ENCODE assay signal across 8 mouse cellular contexts in the genomic region with DNA sequence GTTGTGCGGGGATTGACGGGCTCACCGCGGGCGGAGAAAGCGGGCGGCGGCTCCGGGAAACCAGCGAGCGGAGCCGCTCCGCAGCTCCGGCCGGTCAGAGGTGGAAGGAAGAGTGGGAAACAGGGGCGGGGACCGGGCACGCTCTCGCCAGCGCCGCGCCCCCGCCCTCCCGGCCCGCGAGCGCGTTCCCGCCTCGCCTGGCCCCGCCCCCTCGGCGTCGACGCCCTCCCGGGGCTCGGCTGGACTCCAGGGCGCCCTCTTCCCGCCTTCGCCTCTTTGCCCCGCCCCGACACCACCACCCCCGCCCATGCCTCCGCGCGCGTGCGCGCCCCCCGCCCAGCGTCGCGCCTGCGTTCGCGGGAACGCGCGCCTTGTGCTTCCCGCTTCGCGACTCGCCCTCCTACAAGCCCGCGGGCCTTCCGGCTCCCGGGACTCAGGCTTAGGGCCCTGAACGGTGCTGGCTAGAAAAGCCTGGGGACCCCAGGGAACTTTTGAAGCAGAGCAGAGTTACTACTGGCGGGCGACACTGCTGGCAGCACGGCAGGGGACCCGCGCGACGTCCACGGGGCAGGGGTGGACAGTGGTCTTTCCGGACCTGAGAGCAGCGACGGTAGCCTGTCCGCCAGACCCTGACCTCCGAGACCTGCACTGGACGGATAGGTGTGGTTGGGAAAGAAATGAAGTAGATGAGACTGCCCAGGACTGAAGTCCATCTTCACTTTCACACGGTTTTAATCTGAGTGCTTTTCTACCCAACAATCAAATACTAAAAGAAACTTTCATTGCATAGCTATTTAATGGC. TPM values are rescaled to one million over a fixed set of nuclear protein-coding genes. Genes with fewer than 3 reads are reported as not detected.
DNase-seq lines count a peak whose midpoint lies in the region; ATAC-seq and TF ChIP-seq lines count a peak whose summit lies in the region.

A gene (minus strand): TSS at position 190 of the 802 bp plus-strand sequence.

- WGBS in forebrain, embryonic 10.5 days = 1% methylated on average over 64 of the region's 83 CpGs
- WGBS in heart, embryonic 15.5 days = under 1% methylated on average over 59 of the region's 83 CpGs
- WGBS in liver, embryonic 14.5 days (ENCODE audit: insufficient replicate concordance) = under 1% methylated on average over 66 of the region's 83 CpGs
- under 1% methylated on average over 60 of the region's 83 CpGs for WGBS in neural tube, embryonic 11.5 days
- WGBS in stomach, postnatal 0 days = under 1% methylated on average over 59 of the region's 83 CpGs

- TF ChIP-seq EP300 in liver, embryonic 14.5 days (IDR thresholded peaks at IDR 0.05; ENCODE audit: low read depth) = no peak; the same call in none of the 2 replicates
- TF ChIP-seq EP300 in stomach, postnatal 0 days (optimal IDR thresholded peaks at IDR 0.05) = no peak

- peaks cover 26% of the 10 kb centered on the region for H3K4me1 ChIP-seq in forebrain, embryonic 10.5 days
- peaks cover 16% of the 10 kb centered on the region for H3K4me1 ChIP-seq in heart, embryonic 15.5 days (replicated peaks)
- peaks cover 13 to 18% of the 10 kb centered on the region in 2 experiments for H3K4me1 ChIP-seq in liver, embryonic 14.5 days (replicated peaks; ENCODE audit: control insufficient read depth in 2 of 2, insufficient read depth in 2 of 2, low read length in 1 of 2)
- H3K4me1 ChIP-seq in neural tube, embryonic 11.5 days (ENCODE audit: control insufficient read depth, insufficient read depth, low read length) = 0 out of 2 replicates have a peak, but pooled peaks cover 3% of the 10 kb centered on the region
- no peaks in the 10 kb centered on the region for H3K4me1 ChIP-seq in stomach, postnatal 0 days (replicated peaks; ENCODE audit: control insufficient read depth, insufficient read depth)

- TF ChIP-seq CTCF in liver, embryonic 14.5 days (IDR thresholded peaks at IDR 0.05; ENCODE audit: low read depth) = no peak
- TF ChIP-seq CTCF in stomach, postnatal 0 days (IDR thresholded peaks at IDR 0.05; ENCODE audit: low read depth) = peak; percentile 24; the same call in 1 of the 2 replicates

- no peaks in the 10 kb centered on the region for H3K9me3 ChIP-seq in forebrain, embryonic 10.5 days
- no peaks in the 10 kb centered on the region for H3K9me3 ChIP-seq in heart, embryonic 15.5 days (replicated peaks)
- H3K9me3 ChIP-seq in liver, embryonic 14.5 days (ENCODE audit: control insufficient read depth, low read length) = no peaks in the 10 kb centered on the region
- no peaks in the 10 kb centered on the region for H3K9me3 ChIP-seq in neural tube, embryonic 11.5 days (ENCODE audit: control insufficient read depth, low read length)
- H3K9me3 ChIP-seq in stomach, postnatal 0 days (ENCODE audit: control insufficient read depth, low read length) = no peaks in the 10 kb centered on the region

- peak within 1 kb of the TSS; percentile 92 for H3K27ac ChIP-seq in forebrain, embryonic 10.5 days
- peak within 1 kb of the TSS; percentile 94 for H3K27ac ChIP-seq in heart, embryonic 15.5 days
- peak within 1 kb of the TSS; percentile 96 for H3K27ac ChIP-seq in liver, embryonic 14.5 days
- peak within 1 kb of the TSS; percentile 86 for H3K27ac ChIP-seq in neural tube, embryonic 11.5 days (ENCODE audit: low read depth, low read length)
- H3K27ac ChIP-seq in stomach, postnatal 0 days (replicated peaks) = peak within 1 kb of the TSS; percentile 99

- H3K36me3 ChIP-seq in forebrain, embryonic 10.5 days (replicated peaks) = no peaks in the 10 kb centered on the region
- no peaks in the 10 kb centered on the region for H3K36me3 ChIP-seq in heart, embryonic 15.5 days
- H3K36me3 ChIP-seq in liver, embryonic 14.5 days (replicated peaks; ENCODE audit: control insufficient read depth, insufficient read depth, low read depth) = no peaks in the 10 kb centered on the region
- no peaks in the 10 kb centered on the region for H3K36me3 ChIP-seq in neural tube, embryonic 11.5 days (ENCODE audit: control insufficient read depth, insufficient read depth, low read length)
- no peaks in the 10 kb centered on the region for H3K36me3 ChIP-seq in stomach, postnatal 0 days (ENCODE audit: control insufficient read depth, insufficient read depth, low read length)

- peaks cover 21% of the 10 kb centered on the region for H3K27me3 ChIP-seq in forebrain, embryonic 10.5 days (ENCODE audit: poor library complexity, severe bottlenecking)
- no peaks in the 10 kb centered on the region for H3K27me3 ChIP-seq in heart, embryonic 15.5 days
- no peaks in the 10 kb centered on the region for H3K27me3 ChIP-seq in liver, embryonic 14.5 days (ENCODE audit: control insufficient read depth, insufficient read depth, low read length)
- H3K27me3 ChIP-seq in neural tube, embryonic 11.5 days (ENCODE audit: control insufficient read depth, insufficient read depth, low read length) = no peaks in the 10 kb centered on the region
- no peaks in the 10 kb centered on the region for H3K27me3 ChIP-seq in stomach, postnatal 0 days (ENCODE audit: control insufficient read depth, insufficient read depth, low read length)

- peak; percentile 89 for DNase-seq in CD8-positive naive resting alpha-beta T cell, adult 2 months (ENCODE audit: low read depth in 2 of 2, low spot score in 2 of 2)
- peak; percentile 85 for DNase-seq in c-Kit-positive CD71-negative TER-119-negative erythroid progenitor cells, embryonic 14.5 days (ENCODE audit: low read depth)
- peak; percentile 91 for DNase-seq in forebrain, embryonic 10.5 days (ENCODE audit: extremely low spot score, low spot score)
- DNase-seq in kidney, postnatal 25 days = peak; percentile 93 to 97
- DNase-seq in liver, embryonic 14.5 days (ENCODE audit: low read depth in 3 of 3, low spot score in 3 of 3) = peak; percentile 89 to 90 (median 90)
- DNase-seq in neural tube, embryonic 11.5 days (ENCODE audit: low spot score) = peak; percentile 96
- peak; percentile 98 for DNase-seq in stomach, postnatal 0 days (ENCODE audit: low spot score)

- ATAC-seq in heart, embryonic 15.5 days (replicated peaks; ENCODE audit: insufficient number of reproducible peaks, insufficient read depth, low FRiP score, low read depth) = peak; percentile 93
- ATAC-seq in liver, embryonic 14.5 days (ENCODE audit: insufficient read depth) = peak; percentile 90
- peak; percentile 90 for ATAC-seq in neural tube, embryonic 11.5 days (ENCODE audit: insufficient read depth, low FRiP score, low TSS enrichment)
- ATAC-seq in stomach, postnatal 0 days (ENCODE audit: low FRiP score, low TSS enrichment) = peak; percentile 93

- peak within 1 kb of the TSS; percentile 81 for H3K4me3 ChIP-seq in forebrain, embryonic 10.5 days
- peak within 1 kb of the TSS; percentile 74 for H3K4me3 ChIP-seq in heart, embryonic 15.5 days
- H3K4me3 ChIP-seq in liver, embryonic 14.5 days (ENCODE audit: insufficient read depth in 1 of 2, low read depth in 2 of 2, low read length in 2 of 2) = peak within 1 kb of the TSS; percentile 74 to 88
- peak within 1 kb of the TSS; percentile 86 for H3K4me3 ChIP-seq in neural tube, embryonic 11.5 days (ENCODE audit: low read depth, low read length)
- peak within 1 kb of the TSS; percentile 98 for H3K4me3 ChIP-seq in stomach, postnatal 0 days (ENCODE audit: low read depth, low read length)

- H3K9ac ChIP-seq in heart, embryonic 15.5 days = peak within 1 kb of the TSS; percentile 88
- peak within 1 kb of the TSS; percentile 99 for H3K9ac ChIP-seq in liver, embryonic 14.5 days (replicated peaks)
- H3K9ac ChIP-seq in neural tube, embryonic 11.5 days (ENCODE audit: low read length) = peak within 1 kb of the TSS; percentile 85
- peak within 1 kb of the TSS; percentile 96 for H3K9ac ChIP-seq in stomach, postnatal 0 days (ENCODE audit: low read length)

- peak within 1 kb of the TSS; percentile 93 for H3K4me2 ChIP-seq in heart, embryonic 15.5 days
- H3K4me2 ChIP-seq in liver, embryonic 14.5 days (ENCODE audit: low read depth) = peak within 1 kb of the TSS; percentile 98
- H3K4me2 ChIP-seq in neural tube, embryonic 11.5 days (ENCODE audit: low read depth) = peak within 1 kb of the TSS; percentile 75
- H3K4me2 ChIP-seq in stomach, postnatal 0 days (replicated peaks; ENCODE audit: low read depth) = peak within 1 kb of the TSS; percentile 92

RNA-seq across cellular contexts. Expression of the gene that starts here (rescaled TPM):
- polyA plus RNA-seq in forebrain, embryonic 10.5 days (2016; fragmentation: Nextera tagmentation; extraction: Ambion mirVana) = 24.8 and 26.9 TPM in 2 replicates
- 24.0 and 32.8 TPM in 2 replicates for polyA plus RNA-seq in heart, embryonic 15.5 days (2015; fragmentation: Nextera tagmentation; extraction: Ambion mirVana)
- polyA plus RNA-seq in liver, embryonic 14.5 days (2012; rRNA removed) = 22.7 and 26.6 TPM in 2 replicates
- 64.7 and 72.3 TPM in 2 replicates for polyA plus RNA-seq in liver, embryonic 14.5 days (2014; fragmentation: Nextera tagmentation; extraction: Ambion mirVana)
- polyA plus RNA-seq in neural tube, embryonic 11.5 days (2014; fragmentation: Nextera tagmentation; extraction: Ambion mirVana) = 50.2 and 51.5 TPM in 2 replicates
- 34.3 and 34.8 TPM in 2 replicates for polyA plus RNA-seq in stomach, postnatal 0 days (2015; fragmentation: Nextera tagmentation; extraction: Ambion mirVana)

Comparison
In these comparisons a context has a peak if more than half of its experiments do, and no peak if none do; other contexts are left out.
1. Peak in every context shown above with its lines: DNase-seq, ATAC-seq, H3K4me3 ChIP-seq and H3K27ac ChIP-seq.